Mouse (Mus musculus) hindbrain, embryonic 10.5 days (tissue): Measurements from ENCODE around the gene Asap3. TPM values are rescaled to one million over a fixed set of nuclear protein-coding genes. Genes with fewer than 3 reads are reported as not detected.
A peak's percentile ranks its signal among the peaks of the same experiment; 100 is the strongest.

Source experiments
- DNase-seq: peaks from one replicate; pipeline ENCODE4 v3.0.0-alpha.2; 2017; ENCODE audit warnings: low spot score
- H3K27ac ChIP-seq: fragments of 300-500 bp; sonication (generic); 2 replicates; pipeline ENCODE4 v1.5.1; 2016; ENCODE audit warnings: mild to moderate bottlenecking, moderate library complexity
- H3K27me3 ChIP-seq: fragments of 300-500 bp; sonication (generic); 2 replicates; pipeline ENCODE4 v1.6.1; 2016; ENCODE audit warnings: mild to moderate bottlenecking; ENCODE audit not compliant: poor library complexity, insufficient read depth, severe bottlenecking
- H3K36me3 ChIP-seq: fragments of 300-500 bp; sonication (generic); 2 replicates; pipeline ENCODE4 v1.6.1; 2016; ENCODE audit warnings: mild to moderate bottlenecking, moderate library complexity
- H3K4me1 ChIP-seq: fragments of 300-500 bp; sonication (generic); replicated peaks from 2 replicates; pipeline ENCODE4 v1.6.1; 2016; ENCODE audit warnings: mild to moderate bottlenecking
- H3K4me3 ChIP-seq: fragments of 300-500 bp; sonication (generic); 2 replicates; pipeline ENCODE4 v1.5.1; 2016; ENCODE audit warnings: mild to moderate bottlenecking, moderate library complexity
- H3K9me3 ChIP-seq: fragments of 300-500 bp; sonication (generic); 2 replicates; pipeline ENCODE4 v1.6.1; 2016; ENCODE audit warnings: mild to moderate bottlenecking, moderate library complexity
- WGBS: fragments of 180-500 bp; shearing (Covaris S2); methylation state at CpG from one replicate; pipeline ENCODE4 v1.1.7; 2016; 5-methylcytosine and 5-hydroxymethylcytosine counted together
- polyA plus RNA-seq: library from polyadenylated mRNA; unstranded; fragments of >200 nt; fragmentation: Nextera tagmentation; extraction: Ambion mirVana; gene quantifications from 2 replicates; pipeline ENCODE4 v1.2.1, GENCODE M21; 2016

Gene Asap3
- polyA plus RNA-seq, 1 experiment from 2014 or later: 6.5 TPM

GRCm38 (mm10) chr4:136249332-136249647, 43.1 kb downstream of the Asap3 start:
- DNase-seq: no peak
- no peaks in the 10 kb centered on the region for H3K9me3 ChIP-seq
- H3K36me3 ChIP-seq: no peaks in the 10 kb centered on the region
- H3K4me1 ChIP-seq: peaks cover 42% of the 10 kb centered on the region
- 3% methylated on average over 11 of the region's 11 CpGs for WGBS
- no peak overlapping the region for H3K27ac ChIP-seq
- peaks cover 85% of the 10 kb centered on the region for H3K27me3 ChIP-seq
- peak overlapping the region; percentile 55; the same call in 1 of the 2 replicates for H3K4me3 ChIP-seq

GRCm38 (mm10) chr4:136249780-136250179, 43.6 kb downstream of the Asap3 start:
- Histone ChIP-seq H3K4me3 (no peak overlapping the region), H3K36me3 (no peaks in the 10 kb centered on the region), H3K4me1 (peaks cover 42% of the 10 kb centered on the region), H3K27me3 (peaks cover 80% of the 10 kb centered on the region), H3K9me3 (no peaks in the 10 kb centered on the region), H3K27ac (no peak overlapping the region)
- DNase-seq: no peak
- WGBS: 44% methylated on average over 9 of the region's 9 CpGs

GRCm38 (mm10) chr4:136255919-136256318, 49.8 kb downstream of the Asap3 start:
- no peak for DNase-seq
- Histone ChIP-seq H3K9me3 (no peaks in the 10 kb centered on the region), H3K4me1 (peaks cover 29% of the 10 kb centered on the region), H3K27ac (no peak overlapping the region), H3K4me3 (no peak overlapping the region), H3K36me3 (no peaks in the 10 kb centered on the region), H3K27me3 (peaks cover 19% of the 10 kb centered on the region)
- 56% methylated on average over 6 of the region's 6 CpGs for WGBS

- H3K4me3 ChIP-seq: no peak overlapping the region
- no peak for DNase-seq
- WGBS: 79% methylated on average over 10 of the region's 10 CpGs
These were observed 50.5 kb downstream of the Asap3 start for GRCm38 (mm10) chr4:136256696-136257095.

GRCm38 (mm10) chr4:136259916-136260315, 53.8 kb downstream of the Asap3 start:
- WGBS: 57% methylated on average over 3 of the region's 3 CpGs
- DNase-seq: no peak

More at GRCm38 (mm10) chr4:136256696-136257095, 50.5 kb downstream of the Asap3 start:
- peaks cover 11% of the 10 kb centered on the region for H3K27me3 ChIP-seq
- H3K4me1 ChIP-seq: peaks cover 29% of the 10 kb centered on the region
- H3K9me3 ChIP-seq: no peaks in the 10 kb centered on the region
- no peaks in the 10 kb centered on the region for H3K36me3 ChIP-seq
- no peak overlapping the region for H3K27ac ChIP-seq

GRCm38 (mm10) chr4:136260491-136261180, 54.5 kb downstream of the Asap3 start:
- H3K27me3 ChIP-seq: no peaks in the 10 kb centered on the region; the same call in 1 of the 2 replicates
- WGBS: 43% methylated on average over 10 of the region's 10 CpGs
- peak; percentile 85 for DNase-seq
- no peaks in the 10 kb centered on the region for H3K9me3 ChIP-seq
- no peak overlapping the region for H3K4me3 ChIP-seq
- H3K27ac ChIP-seq: 0 out of 2 replicates have a peak overlapping the region, but pooled peaks have one; percentile 45
- H3K4me1 ChIP-seq: peaks cover 27% of the 10 kb centered on the region
- H3K36me3 ChIP-seq: no peaks in the 10 kb centered on the region

More at GRCm38 (mm10) chr4:136259916-136260315, 53.8 kb downstream of the Asap3 start:
- Histone ChIP-seq H3K27me3 (no peaks in the 10 kb centered on the region; the same call in 1 of the 2 replicates), H3K4me1 (peaks cover 27% of the 10 kb centered on the region), H3K4me3 (no peak overlapping the region), H3K9me3 (no peaks in the 10 kb centered on the region), H3K36me3 (no peaks in the 10 kb centered on the region), H3K27ac (no peak overlapping the region)

- Histone ChIP-seq H3K27ac (no peak overlapping the region), H3K4me1 (peaks cover 25% of the 10 kb centered on the region), H3K9me3 (no peaks in the 10 kb centered on the region), H3K27me3 (no peaks in the 10 kb centered on the region; the same call in 1 of the 2 replicates), H3K4me3 (no peak overlapping the region), H3K36me3 (no peaks in the 10 kb centered on the region)
- 76% methylated on average over 10 of the region's 10 CpGs for WGBS
- DNase-seq: no peak
These were observed 55.7 kb downstream of the Asap3 start for GRCm38 (mm10) chr4:136261912-136262311.

- Histone ChIP-seq H3K4me3 (no peak overlapping the region), H3K27me3 (no peaks in the 10 kb centered on the region; the same call in 1 of the 2 replicates), H3K27ac (no peak overlapping the region), H3K9me3 (no peaks in the 10 kb centered on the region), H3K4me1 (peaks cover 18% of the 10 kb centered on the region), H3K36me3 (no peaks in the 10 kb centered on the region)
- no peak for DNase-seq
- WGBS: 96% methylated on average over 4 of the region's 4 CpGs
These were observed 57.4 kb downstream of the Asap3 start for GRCm38 (mm10) chr4:136263555-136263954.

- no peaks in the 10 kb centered on the region; the same call in 1 of the 2 replicates for H3K27me3 ChIP-seq
- DNase-seq: no peak
- no peaks in the 10 kb centered on the region for H3K9me3 ChIP-seq
- 79% methylated on average over 9 of the region's 9 CpGs for WGBS
- H3K36me3 ChIP-seq: no peaks in the 10 kb centered on the region
- H3K4me3 ChIP-seq: no peak overlapping the region
- H3K27ac ChIP-seq: no peak overlapping the region
- H3K4me1 ChIP-seq: peaks cover 7% of the 10 kb centered on the region; the same call in 1 of the 2 replicates
These were observed 60.7 kb downstream of the Asap3 start for GRCm38 (mm10) chr4:136266716-136267343.

GRCm38 (mm10) chr4:136268912-136269311, 62.7 kb downstream of the Asap3 start:
- peaks cover 16% of the 10 kb centered on the region for H3K9me3 ChIP-seq
- peaks cover 7% of the 10 kb centered on the region; the same call in 1 of the 2 replicates for H3K4me1 ChIP-seq
- no peak for DNase-seq
- H3K27ac ChIP-seq: no peak overlapping the region
- H3K27me3 ChIP-seq: no peaks in the 10 kb centered on the region; the same call in 1 of the 2 replicates
- H3K4me3 ChIP-seq: no peak overlapping the region
- 93% methylated on average over 1 of the region's 1 CpGs for WGBS
- peaks cover 5% of the 10 kb centered on the region; the same call in 1 of the 2 replicates for H3K36me3 ChIP-seq

- Histone ChIP-seq H3K9me3 (peaks cover 18% of the 10 kb centered on the region), H3K27me3 (no peaks in the 10 kb centered on the region), H3K36me3 (peaks cover 5% of the 10 kb centered on the region; the same call in 1 of the 2 replicates), H3K4me1 (0 out of 2 replicates have a peak, but pooled peaks cover 7% of the 10 kb centered on the region), H3K4me3 (no peak overlapping the region), H3K27ac (no peak overlapping the region)
- WGBS: 85% methylated on average over 8 of the region's 8 CpGs
- DNase-seq: no peak
These were observed 64.5 kb downstream of the Asap3 start for GRCm38 (mm10) chr4:136270648-136271047.

- H3K36me3 ChIP-seq: no peaks in the 10 kb centered on the region
- H3K4me1 ChIP-seq: peaks cover 40% of the 10 kb centered on the region
- H3K9me3 ChIP-seq: no peaks in the 10 kb centered on the region
- WGBS: 84% methylated on average over 8 of the region's 8 CpGs
- peaks cover 7% of the 10 kb centered on the region; the same call in 1 of the 2 replicates for H3K27me3 ChIP-seq
- no peak overlapping the region for H3K4me3 ChIP-seq
- H3K27ac ChIP-seq: peak overlapping the region; percentile 19
- no peak for DNase-seq
These were observed 74.9 kb downstream of the Asap3 start for GRCm38 (mm10) chr4:136281097-136281496.

GRCm38 (mm10) chr4:136281611-136282010, 75.4 kb downstream of the Asap3 start:
- Histone ChIP-seq H3K27ac (peak overlapping the region; percentile 19), H3K27me3 (peaks cover 7% of the 10 kb centered on the region; the same call in 1 of the 2 replicates), H3K36me3 (no peaks in the 10 kb centered on the region), H3K4me1 (peaks cover 44% of the 10 kb centered on the region), H3K4me3 (no peak overlapping the region), H3K9me3 (no peaks in the 10 kb centered on the region)
- no peak for DNase-seq
- WGBS: 51% methylated on average over 9 of the region's 9 CpGs
